Comparison of ENCODE assay signal across 20 mouse cellular contexts in genomic region chr15:101945430-101945829, GRCm38 (mm10). TPM values are rescaled to one million over a fixed set of nuclear protein-coding genes. Genes with fewer than 3 reads are reported as not detected.
DNase-seq lines count a peak whose midpoint lies in the region; ATAC-seq and TF ChIP-seq lines count a peak whose summit lies in the region.
"Had no signal": no experiment of that assay in that cellular context is flagged by ENCODE, and none has a peak within 500 bp of the region (broad histone marks: within the 10 kb centered on the region; RNA-seq: fewer than 3 reads in every experiment).

No protein-coding gene starts in this region.

- ATAC-seq in limb, embryonic 13.5 days (ENCODE audit: low FRiP score, low read depth), result 0 out of 2 replicates have a peak, but pooled peaks have one; percentile 19
- 0 out of 2 replicates have a peak, but pooled peaks have one; percentile 33 for ATAC-seq in lung, postnatal 0 days
- ATAC-seq in erythroid progenitor cell, adult 5-6 weeks (replicated peaks; ENCODE audit: low FRiP score, poor library complexity, severe bottlenecking), result 0 out of 2 replicates have a peak, but pooled peaks have one; percentile 25
- ATAC-seq: forebrain, embryonic 13.5 days had no signal

- no peak for TF ChIP-seq CTCF in lung, postnatal 0 days (IDR thresholded peaks at IDR 0.05)

- H3K4me1 ChIP-seq in limb, embryonic 13.5 days, result peaks cover 22% of the 10 kb centered on the region
- peaks cover 18% of the 10 kb centered on the region for H3K4me1 ChIP-seq in limb, embryonic 10.5 days
- no peaks in the 10 kb centered on the region for H3K4me1 ChIP-seq in lung, postnatal 0 days (ENCODE audit: insufficient read depth, low read depth, low read length)
- H3K4me1 ChIP-seq: forebrain, embryonic 13.5 days had no signal

- H3K27ac ChIP-seq in limb, embryonic 13.5 days, result no peak overlapping the region
- H3K27ac ChIP-seq in limb, embryonic 10.5 days, result no peak overlapping the region
- no peak overlapping the region for H3K27ac ChIP-seq in lung, postnatal 0 days (ENCODE audit: low read length)
- H3K27ac ChIP-seq: forebrain, embryonic 13.5 days; hindbrain, embryonic 10.5 days; hindbrain, embryonic 14.5 days had no signal

- no peak for TF ChIP-seq EP300 in lung, postnatal 0 days (IDR thresholded peaks at IDR 0.05)

- no peaks in the 10 kb centered on the region for H3K36me3 ChIP-seq in limb, embryonic 13.5 days
- no peaks in the 10 kb centered on the region for H3K36me3 ChIP-seq in limb, embryonic 10.5 days
- no peaks in the 10 kb centered on the region for H3K36me3 ChIP-seq in lung, postnatal 0 days (ENCODE audit: insufficient read depth, low read length)
- H3K36me3 ChIP-seq: hindbrain, embryonic 10.5 days had no signal

- no peak overlapping the region for H3K4me3 ChIP-seq in limb, embryonic 13.5 days
- no peak overlapping the region for H3K4me3 ChIP-seq in limb, embryonic 10.5 days
- no peak overlapping the region for H3K4me3 ChIP-seq in lung, postnatal 0 days (ENCODE audit: low read depth, low read length)
- H3K4me3 ChIP-seq: forebrain, embryonic 13.5 days; hindbrain, embryonic 10.5 days had no signal

- no peak for DNase-seq in limb, embryonic 10.5 days (ENCODE audit: low spot score)
- no peak for DNase-seq in lung, postnatal 0 days (ENCODE audit: low spot score)
- DNase-seq in lung, postnatal 36 days, result no peak
- no peak for DNase-seq in testis, postnatal 14 days (ENCODE audit: low spot score)
- DNase-seq: adrenal gland, adult 2 months; adrenal gland, postnatal 25 days; cerebellum, adult 2 months; cerebellum, postnatal 10 days; heart, adult 18-20 months had no signal

- H3K4me2 ChIP-seq in limb, embryonic 13.5 days (replicated peaks), result no peak overlapping the region
- H3K4me2 ChIP-seq in lung, postnatal 0 days (replicated peaks; ENCODE audit: low read depth, low read length), result no peak overlapping the region
- H3K4me2 ChIP-seq: forebrain, embryonic 13.5 days; heart, embryonic 11.5 days; hindbrain, embryonic 14.5 days had no signal

- WGBS in limb, embryonic 13.5 days, result 79% methylated on average over 1 of the region's 1 CpGs
- 83% methylated on average over 1 of the region's 1 CpGs for WGBS in limb, embryonic 10.5 days
- 88% methylated on average over 1 of the region's 1 CpGs for WGBS in lung, postnatal 0 days

- no peak overlapping the region for H3K9ac ChIP-seq in limb, embryonic 13.5 days
- no peak overlapping the region for H3K9ac ChIP-seq in lung, postnatal 0 days (replicated peaks; ENCODE audit: low read depth)
- H3K9ac ChIP-seq: forebrain, embryonic 13.5 days; hindbrain, embryonic 14.5 days had no signal

- no peaks in the 10 kb centered on the region for H3K9me3 ChIP-seq in limb, embryonic 13.5 days
- H3K9me3 ChIP-seq in limb, embryonic 10.5 days (replicated peaks), result no peaks in the 10 kb centered on the region
- H3K9me3 ChIP-seq in lung, postnatal 0 days (ENCODE audit: low read length), result no peaks in the 10 kb centered on the region
- H3K9me3 ChIP-seq: forebrain, embryonic 13.5 days; hindbrain, embryonic 10.5 days had no signal

- no peaks in the 10 kb centered on the region for H3K27me3 ChIP-seq in limb, embryonic 13.5 days
- H3K27me3 ChIP-seq in limb, embryonic 10.5 days (ENCODE audit: low read depth, poor library complexity, severe bottlenecking), result no peaks in the 10 kb centered on the region
- H3K27me3 ChIP-seq in lung, postnatal 0 days (replicated peaks; ENCODE audit: insufficient read depth, low read length), result no peaks in the 10 kb centered on the region
- H3K27me3 ChIP-seq: forebrain, embryonic 13.5 days had no signal

RNA-seq across cellular contexts. Expression of gene Krt79, which starts 5.3 kb away (rescaled TPM):
- polyA plus RNA-seq in limb, embryonic 13.5 days (2015; fragmentation: Nextera tagmentation; extraction: Ambion mirVana), result 0.15 and 0.20 TPM in 2 replicates
- not detected in 2 replicates for polyA plus RNA-seq in limb, embryonic 10.5 days (2016; fragmentation: Nextera tagmentation; extraction: Ambion mirVana)
- polyA plus RNA-seq in lung, postnatal 0 days (2015; fragmentation: Nextera tagmentation; extraction: Ambion mirVana), result 1.0 and 1.4 TPM in 2 replicates
- total RNA-seq in erythroid progenitor cell, adult 5-6 weeks (2015; ENCODE audit: low replicate concordance), result not detected in 2 replicates
- not detected in 2 replicates for total RNA-seq in erythroid progenitor cell, adult 5-6 weeks (2017; ENCODE audit: low replicate concordance)
- total RNA-seq: gastrocnemius, adult 8-10 months; heart, adult 18-20 months; heart, postnatal 25 days had no signal
- polyA plus RNA-seq: cerebellum, adult 2 months; embryonic facial prominence, embryonic 11.5 days had no signal

RNA-seq across cellular contexts. Expression of gene Krt78, which starts 8.7 kb away (rescaled TPM):
- polyA plus RNA-seq in limb, embryonic 13.5 days (2015; fragmentation: Nextera tagmentation; extraction: Ambion mirVana), result 0.06 TPM in 1 of 2 replicates, not detected in the other
- polyA plus RNA-seq in limb, embryonic 10.5 days (2016; fragmentation: Nextera tagmentation; extraction: Ambion mirVana), result 0.08 TPM in 1 of 2 replicates, not detected in the other
- 0.08 and 0.20 TPM in 2 replicates for polyA plus RNA-seq in lung, postnatal 0 days (2015; fragmentation: Nextera tagmentation; extraction: Ambion mirVana)
- total RNA-seq in erythroid progenitor cell, adult 5-6 weeks (2015; ENCODE audit: low replicate concordance), result not detected in 2 replicates
- total RNA-seq in erythroid progenitor cell, adult 5-6 weeks (2017; ENCODE audit: low replicate concordance), result not detected in 2 replicates
- total RNA-seq: adrenal gland, adult 2 months; adrenal gland, postnatal 25 days; gastrocnemius, adult 8-10 months; gastrocnemius, postnatal 4 days; heart, postnatal 25 days had no signal
- polyA plus RNA-seq: adrenal gland, adult 2 months; cerebellum, adult 2 months; forebrain, embryonic 13.5 days; heart, embryonic 11.5 days; heart, embryonic 16.5 days; hindbrain, embryonic 10.5 days had no signal

RNA-seq across cellular contexts. Expression of gene Krt4, which starts 20.9 kb away (rescaled TPM):
- 4.1 and 6.3 TPM in 2 replicates for polyA plus RNA-seq in limb, embryonic 13.5 days (2015; fragmentation: Nextera tagmentation; extraction: Ambion mirVana)
- not detected in 2 replicates for polyA plus RNA-seq in limb, embryonic 10.5 days (2016; fragmentation: Nextera tagmentation; extraction: Ambion mirVana)
- polyA plus RNA-seq in lung, postnatal 0 days (2015; fragmentation: Nextera tagmentation; extraction: Ambion mirVana), result 2.5 and 2.9 TPM in 2 replicates
- not detected in 2 replicates for total RNA-seq in erythroid progenitor cell, adult 5-6 weeks (2015; ENCODE audit: low replicate concordance)
- total RNA-seq in erythroid progenitor cell, adult 5-6 weeks (2017; ENCODE audit: low replicate concordance), result not detected in 2 replicates
- total RNA-seq: adrenal gland, adult 2 months; adrenal gland, postnatal 25 days; gastrocnemius, adult 8-10 months; heart, postnatal 25 days had no signal
- polyA plus RNA-seq: cerebellum, adult 2 months; embryonic facial prominence, embryonic 11.5 days; forebrain, embryonic 13.5 days; hindbrain, embryonic 10.5 days; hindbrain, embryonic 14.5 days had no signal

RNA-seq across cellular contexts. Expression of gene Krt76, which starts 52.7 kb away (rescaled TPM):
- not detected in 2 replicates for polyA plus RNA-seq in limb, embryonic 13.5 days (2015; fragmentation: Nextera tagmentation; extraction: Ambion mirVana)
- not detected in 2 replicates for polyA plus RNA-seq in limb, embryonic 10.5 days (2016; fragmentation: Nextera tagmentation; extraction: Ambion mirVana)
- not detected in 2 replicates for polyA plus RNA-seq in lung, postnatal 0 days (2015; fragmentation: Nextera tagmentation; extraction: Ambion mirVana)
- total RNA-seq in erythroid progenitor cell, adult 5-6 weeks (2015; ENCODE audit: low replicate concordance), result not detected in 2 replicates
- not detected in 2 replicates for total RNA-seq in erythroid progenitor cell, adult 5-6 weeks (2017; ENCODE audit: low replicate concordance)
- total RNA-seq: adrenal gland, adult 2 months; adrenal gland, postnatal 25 days; gastrocnemius, adult 8-10 months; gastrocnemius, postnatal 4 days; heart, adult 18-20 months; heart, postnatal 25 days had no signal
- polyA plus RNA-seq: adrenal gland, adult 2 months; cerebellum, adult 2 months; embryonic facial prominence, embryonic 11.5 days; forebrain, embryonic 13.5 days; heart, embryonic 11.5 days; heart, embryonic 16.5 days; hindbrain, embryonic 10.5 days; hindbrain, embryonic 14.5 days had no signal

RNA-seq across cellular contexts. Expression of gene Krt8, which starts 58.9 kb away (rescaled TPM):
- polyA plus RNA-seq in limb, embryonic 13.5 days (2015; fragmentation: Nextera tagmentation; extraction: Ambion mirVana), result 7.3 and 7.8 TPM in 2 replicates
- polyA plus RNA-seq in limb, embryonic 10.5 days (2016; fragmentation: Nextera tagmentation; extraction: Ambion mirVana), result 29.3 and 42.6 TPM in 2 replicates
- polyA plus RNA-seq in lung, postnatal 0 days (2015; fragmentation: Nextera tagmentation; extraction: Ambion mirVana), result 353 and 389 TPM in 2 replicates
- total RNA-seq in erythroid progenitor cell, adult 5-6 weeks (2015; ENCODE audit: low replicate concordance), result not detected in 2 replicates
- total RNA-seq in erythroid progenitor cell, adult 5-6 weeks (2017; ENCODE audit: low replicate concordance), result not detected in 2 replicates
